Mouse (Mus musculus) lung, postnatal 0 days (tissue): ENCODE results near the gene Olfr1512. TPM values are rescaled to one million over a fixed set of nuclear protein-coding genes. Genes with fewer than 3 reads are reported as not detected.

Experiments
- ATAC-seq: fragments of 200-750 bp; cut with Nextera tagmentation; 2 replicates; pipeline ENCODE4 v1.8.0; 2017; ENCODE audit warnings: moderate library complexity
- DNase-seq: peaks from one replicate; pipeline ENCODE4 v3.0.0-alpha.2; 2016; ENCODE audit warnings: low spot score
- H3K27ac ChIP-seq: fragments of 300-500 bp; sonication (generic); 2 replicates; pipeline ENCODE4 v1.5.1; 2014; ENCODE audit warnings: antibody characterized with exemption, mild to moderate bottlenecking, low read length, mixed read lengths
- H3K27me3 ChIP-seq: fragments of 300-500 bp; sonication (generic); replicated peaks from 2 replicates; pipeline ENCODE4 v1.6.1; 2014; ENCODE audit warnings: low read length, mixed read lengths; ENCODE audit not compliant: insufficient read depth
- H3K36me3 ChIP-seq: fragments of 300-500 bp; sonication (generic); 2 replicates; pipeline ENCODE4 v1.6.1; 2014; ENCODE audit warnings: low read length, mixed read lengths; ENCODE audit not compliant: insufficient read depth
- H3K4me1 ChIP-seq: fragments of 300-500 bp; sonication (generic); 2 replicates; pipeline ENCODE4 v1.6.1; 2014; ENCODE audit warnings: antibody characterized with exemption, low read depth, low read length, mixed read lengths; ENCODE audit not compliant: insufficient read depth
- H3K4me2 ChIP-seq: fragments of 300-500 bp; sonication (generic); replicated peaks from 2 replicates; pipeline ENCODE4 v1.6.1; 2014; ENCODE audit warnings: low read depth, mild to moderate bottlenecking, low read length, moderate library complexity, mixed read lengths
- H3K4me3 ChIP-seq: fragments of 300-500 bp; sonication (generic); 2 replicates; pipeline ENCODE4 v1.5.1; 2014; ENCODE audit warnings: low read depth, low read length
- H3K9ac ChIP-seq: fragments of 300-500 bp; sonication (generic); replicated peaks from 2 replicates; pipeline ENCODE4 v1.6.1; 2014; ENCODE audit warnings: low read depth, mild to moderate bottlenecking
- H3K9me3 ChIP-seq: fragments of 300-500 bp; sonication (generic); 2 replicates; pipeline ENCODE4 v1.6.1; 2016; ENCODE audit warnings: low read length, mixed read lengths
- CTCF ChIP-seq: IDR thresholded peaks from 2 replicates; pipeline ENCODE4 v1.5.1; 2016; ENCODE audit warnings: antibody characterized with exemption, mild to moderate bottlenecking
- EP300 ChIP-seq: IDR thresholded peaks from 2 replicates; pipeline ENCODE4 v1.6.1; 2016; ENCODE audit warnings: antibody characterized with exemption, mild to moderate bottlenecking, control low read depth
- WGBS: fragments of 180-500 bp; shearing (Covaris S2); extraction: QIAGEN DNeasy Blood & Tissue Kit; methylation state at CpG from one replicate; pipeline ENCODE4 v1.1.7; 2014; 5-methylcytosine and 5-hydroxymethylcytosine counted together
- polyA plus RNA-seq: library from polyadenylated mRNA; unstranded; fragments of >200 nt; fragmentation: Nextera tagmentation; extraction: Ambion mirVana; gene quantifications from 2 replicates; pipeline ENCODE4 v1.2.1, GENCODE M21; 2015

Gene Olfr1512
- polyA plus RNA-seq, 1 experiment from 2014 or later = not detected

DNA sequence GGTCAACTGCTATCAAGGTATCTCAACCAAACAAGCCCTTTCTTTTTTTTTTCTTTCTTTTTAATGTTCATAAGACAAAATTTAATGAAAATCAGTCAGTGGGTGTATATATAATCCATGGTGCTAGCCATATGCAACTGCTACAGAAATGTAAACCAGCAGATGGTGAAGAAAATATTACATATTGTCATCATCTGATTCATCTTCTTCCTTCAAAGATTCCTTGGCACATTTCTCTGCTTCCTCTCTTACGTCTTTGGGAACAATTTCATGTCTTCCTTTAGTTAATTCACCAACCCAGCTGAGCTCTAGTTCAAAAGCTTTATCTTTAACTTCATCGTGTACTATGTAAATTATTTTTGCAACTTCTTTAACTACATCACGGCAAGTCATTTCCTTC lies 10.2 kb downstream of the Olfr1512 start:
- Histone ChIP-seq H3K9ac (no peak overlapping the region), H3K27me3 (no peaks in the 10 kb centered on the region), H3K4me3 (no peak overlapping the region), H3K9me3 (no peaks in the 10 kb centered on the region), H3K36me3 (no peaks in the 10 kb centered on the region), H3K27ac (no peak overlapping the region), H3K4me2 (no peak overlapping the region), H3K4me1 (no peaks in the 10 kb centered on the region)
- WGBS = 78% methylated on average over 3 of the region's 3 CpGs
- no peak for TF ChIP-seq CTCF
- no peak for TF ChIP-seq EP300
- DNase-seq (no peak), ATAC-seq (no peak)

DNA sequence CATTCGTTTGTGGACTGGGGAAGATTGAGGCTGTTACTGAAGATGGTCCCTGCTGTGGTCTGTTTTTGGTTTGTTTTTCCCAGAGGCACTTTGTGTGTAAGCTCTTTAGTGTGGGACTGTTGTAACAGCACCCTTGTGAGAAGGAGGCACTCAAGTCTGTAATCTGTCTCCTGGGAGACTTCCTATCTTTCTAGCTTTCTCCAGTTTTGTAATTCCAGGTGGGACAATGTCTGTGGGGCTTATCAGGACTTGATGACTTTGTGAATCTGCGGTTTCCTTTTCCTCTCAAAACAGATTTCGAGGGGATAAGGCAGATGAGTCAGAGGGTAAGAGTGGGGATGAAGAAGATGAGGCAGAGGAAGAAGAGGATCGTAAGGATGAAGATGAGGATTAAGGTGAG lies 22.7 kb downstream of the Olfr1512 start, which contains the start of gene Olfr1513:
Gene Olfr1513 (minus strand): TSS at position 101 of the 400 bp plus-strand sequence.
- H3K27ac ChIP-seq = no peak within 1 kb of the TSS
- H3K9me3 ChIP-seq = no peaks in the 10 kb centered on the region

DNA sequence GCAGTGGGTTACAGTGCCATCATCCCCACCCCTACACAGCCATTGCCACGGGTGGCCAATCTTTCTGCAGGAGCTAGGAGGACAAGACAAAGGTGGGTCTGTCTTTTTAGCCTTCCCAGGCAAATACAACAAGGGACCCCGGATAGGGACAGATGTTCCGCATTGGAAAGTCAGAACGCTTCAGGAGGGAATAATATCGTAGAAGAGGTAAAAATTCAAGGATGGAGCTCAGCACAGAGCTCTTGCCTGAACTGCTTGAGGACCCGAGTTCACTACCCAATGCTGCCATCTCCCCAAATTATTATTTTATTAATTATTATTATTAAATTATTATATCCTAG lies 39.5 kb downstream of the Olfr1512 start:
- Histone ChIP-seq H3K9me3 (no peaks in the 10 kb centered on the region), H3K4me1 (no peaks in the 10 kb centered on the region), H3K27ac (no peak overlapping the region), H3K36me3 (no peaks in the 10 kb centered on the region), H3K9ac (no peak overlapping the region), H3K4me2 (no peak overlapping the region), H3K4me3 (no peak overlapping the region), H3K27me3 (no peaks in the 10 kb centered on the region)
- TF ChIP-seq CTCF (no peak), EP300 (no peak)
- ATAC-seq (no peak), DNase-seq (no peak)
- 72% methylated on average over 6 of the region's 6 CpGs for WGBS

More for the DNA sequence above, 22.7 kb downstream of the Olfr1512 start, which contains the start of gene Olfr1513:
- TF ChIP-seq EP300 (no peak), CTCF (no peak)
- Histone ChIP-seq H3K36me3 (no peaks in the 10 kb centered on the region), H3K4me3 (no peak within 1 kb of the TSS), H3K27me3 (no peaks in the 10 kb centered on the region), H3K4me2 (no peak within 1 kb of the TSS), H3K9ac (no peak within 1 kb of the TSS), H3K4me1 (no peaks in the 10 kb centered on the region)
- no peak for DNase-seq
- 64% methylated on average over 4 of the region's 4 CpGs for WGBS
- no peak for ATAC-seq

DNA sequence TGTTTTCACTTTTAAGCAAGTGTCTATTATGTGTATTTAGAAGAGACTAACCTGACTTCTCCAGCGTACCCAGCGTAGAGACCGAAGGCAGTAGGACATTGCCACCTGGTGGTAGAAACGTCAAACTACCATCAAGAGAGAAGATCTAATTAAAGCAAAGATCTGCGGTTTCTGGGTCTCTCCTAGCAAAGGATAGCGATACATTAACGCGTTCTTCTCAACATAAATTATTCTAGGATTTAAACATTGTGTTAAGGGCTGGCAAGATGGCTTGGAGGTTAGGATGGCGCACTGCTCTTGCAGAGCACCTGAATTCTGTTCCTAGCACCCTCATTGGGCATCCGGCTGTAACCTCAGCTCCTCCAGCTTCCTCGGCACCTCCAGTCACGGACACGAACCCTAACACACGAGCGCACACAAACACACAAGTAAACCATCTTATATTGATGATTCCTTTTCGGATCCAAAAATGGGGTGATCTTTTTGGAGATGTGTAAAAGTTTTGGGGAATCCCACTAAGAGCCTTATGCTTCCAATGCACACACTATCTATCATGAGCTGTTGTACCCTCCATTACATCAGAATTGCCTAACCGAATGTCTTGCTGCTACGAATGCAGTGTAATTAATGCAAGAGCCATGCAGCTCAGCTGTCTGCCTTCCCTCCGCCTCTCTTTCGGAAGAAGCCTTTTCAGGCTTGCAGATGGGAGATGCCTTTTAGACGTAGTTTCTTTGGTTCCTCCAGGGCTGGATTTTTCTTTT lies 40.0 kb downstream of the Olfr1512 start:
- DNase-seq = peak; percentile 83
- H3K27me3 ChIP-seq = no peaks in the 10 kb centered on the region
- no peaks in the 10 kb centered on the region for H3K4me1 ChIP-seq
- H3K4me2 ChIP-seq = 0 out of 2 replicates have a peak overlapping the region, but pooled peaks have one; percentile 2
- peak; percentile 59 for ATAC-seq
- no peaks in the 10 kb centered on the region for H3K9me3 ChIP-seq
- 27% methylated on average over 21 of the region's 21 CpGs for WGBS
- no peak overlapping the region for H3K4me3 ChIP-seq
- H3K9ac ChIP-seq = no peak overlapping the region
- TF ChIP-seq EP300 (no peak), CTCF (peak; percentile 93)
- H3K27ac ChIP-seq = no peak overlapping the region
- no peaks in the 10 kb centered on the region for H3K36me3 ChIP-seq

DNA sequence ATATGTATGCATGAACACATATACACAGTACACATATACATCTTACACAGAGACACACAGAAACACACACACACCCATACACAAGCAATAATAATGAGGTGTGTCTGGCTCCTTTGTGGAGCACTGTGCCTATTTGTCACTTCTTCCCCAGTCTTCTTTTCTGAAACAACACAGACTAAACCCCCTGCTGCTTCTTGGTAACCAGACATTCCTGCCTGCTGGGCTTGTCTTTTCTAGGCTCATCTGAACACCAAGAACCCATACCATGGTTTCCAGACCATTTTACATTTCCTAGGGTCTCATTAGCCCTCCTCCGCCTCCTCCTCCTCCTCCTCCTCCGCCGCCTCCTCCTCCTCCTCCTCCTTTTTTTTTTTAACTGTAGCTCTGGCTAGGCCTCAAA lies 46.8 kb downstream of the Olfr1512 start:
- DNase-seq (no peak), ATAC-seq (no peak)
- Histone ChIP-seq H3K9ac (no peak overlapping the region), H3K4me2 (no peak overlapping the region), H3K27me3 (0 out of 2 replicates have a peak, but pooled peaks cover 22% of the 10 kb centered on the region), H3K27ac (no peak overlapping the region), H3K4me1 (peaks cover 4% of the 10 kb centered on the region; the same call in 1 of the 2 replicates), H3K36me3 (no peaks in the 10 kb centered on the region), H3K4me3 (no peak overlapping the region), H3K9me3 (no peaks in the 10 kb centered on the region)
- TF ChIP-seq CTCF (no peak), EP300 (no peak)
- WGBS = 77% methylated on average over 1 of the region's 3 CpGs

DNA sequence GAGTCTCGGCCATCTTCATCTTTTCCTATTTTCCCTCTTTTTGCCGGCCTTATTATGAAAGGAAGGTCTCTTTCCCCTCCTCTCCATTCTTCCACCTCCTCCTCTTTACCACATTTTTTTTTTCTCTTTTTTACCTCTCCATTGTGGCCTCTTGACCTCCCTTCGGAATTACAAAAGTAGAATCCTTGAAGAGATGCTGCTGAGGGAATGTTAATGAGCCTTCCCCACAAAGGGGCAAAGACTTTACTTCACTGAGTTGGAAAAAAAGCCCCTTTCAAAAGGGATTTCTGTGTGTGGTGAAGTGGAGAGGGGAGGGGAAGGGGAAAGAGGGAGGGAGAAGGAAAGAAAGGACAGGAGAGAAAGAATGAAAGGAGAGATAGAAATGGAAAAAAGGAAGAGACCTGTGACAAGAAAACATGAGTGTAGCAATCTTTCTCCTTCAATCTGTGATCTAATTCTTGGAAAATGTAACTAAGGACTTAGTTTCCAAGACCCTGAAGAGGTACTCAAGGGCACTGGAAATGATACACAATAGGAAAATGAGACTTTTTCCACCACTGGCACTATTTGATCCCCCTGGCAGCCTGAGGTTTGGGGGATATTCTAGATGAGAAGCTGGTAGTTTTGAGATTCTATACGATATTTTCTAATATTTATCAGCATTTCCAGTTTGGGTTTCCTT lies 47.8 kb downstream of the Olfr1512 start:
- H3K4me3 ChIP-seq = no peak overlapping the region
- DNase-seq = no peak
- TF ChIP-seq CTCF (no peak), EP300 (no peak)
- H3K9ac ChIP-seq = no peak overlapping the region
- 23% methylated on average over 4 of the region's 4 CpGs for WGBS
- ATAC-seq = no peak
- H3K27me3 ChIP-seq = 0 out of 2 replicates have a peak, but pooled peaks cover 22% of the 10 kb centered on the region
- H3K9me3 ChIP-seq = no peaks in the 10 kb centered on the region
- H3K27ac ChIP-seq = no peak overlapping the region
- H3K4me2 ChIP-seq = no peak overlapping the region
- no peaks in the 10 kb centered on the region for H3K36me3 ChIP-seq
- peaks cover 4% of the 10 kb centered on the region; the same call in 1 of the 2 replicates for H3K4me1 ChIP-seq
